Mouse (Mus musculus) CD4-positive, CD25-positive, alpha-beta regulatory T cell, adult 4 months (primary cell): ENCODE measurements around the gene Camta1. TPM values are rescaled to one million over a fixed set of nuclear protein-coding genes. Genes with fewer than 3 reads are reported as not detected.

ENCODE experiments used
- ATAC-seq: one replicate; pipeline ENCODE4 v1.8.0; 2017
- polyA plus RNA-seq, 2 experiments: library from polyadenylated mRNA; unstranded; fragments of 100-300 nt; shearing (Covaris generic); gene quantifications; one replicate each; pipeline ENCODE4 v1.2.1; 2017

The Camta1 gene
- polyA plus RNA-seq, 2 experiments from 2014 or later: 32.6 to 41.5 TPM

DNA sequence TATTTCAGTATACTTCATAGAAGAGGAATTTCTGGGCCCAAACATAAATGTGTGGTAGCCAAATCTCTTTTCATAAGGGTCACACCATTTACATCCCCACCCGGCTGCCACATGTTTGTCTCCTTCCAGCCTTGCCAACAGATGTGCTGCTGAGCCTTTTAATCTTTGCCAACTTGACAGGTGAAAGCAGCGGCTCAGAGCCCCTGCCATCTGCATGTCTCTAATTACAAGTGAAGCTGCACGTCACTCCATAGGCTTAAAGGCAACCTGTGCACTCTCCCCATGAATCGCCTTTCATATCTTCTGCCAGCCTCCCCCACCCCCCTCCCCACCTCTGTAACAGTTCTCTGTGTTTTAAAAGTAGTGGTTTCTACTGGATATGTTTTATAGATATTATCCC, 351.3 kb downstream of the Camta1 start:
- ATAC-seq: no peak

DNA sequence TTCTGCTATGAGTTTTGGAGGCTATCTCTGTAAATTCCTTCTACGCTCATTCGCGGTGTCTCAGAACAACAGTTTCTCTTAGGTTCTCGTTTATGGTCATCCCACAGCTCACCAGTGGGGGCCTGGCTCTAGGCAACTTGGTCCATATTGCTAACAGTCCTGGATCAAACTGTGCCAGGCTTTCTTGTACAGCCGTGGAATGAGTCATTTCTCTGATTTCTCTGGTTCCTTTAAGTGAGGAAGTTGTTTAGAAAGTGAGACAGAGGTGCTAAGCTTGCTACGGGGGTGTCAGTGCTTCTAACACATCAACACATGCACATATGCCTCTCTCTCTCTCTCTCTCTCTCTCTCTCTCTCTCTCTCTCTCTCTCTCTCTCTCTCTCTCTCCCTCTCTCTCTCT, 355.0 kb downstream of the Camta1 start:
- no peak for ATAC-seq

DNA sequence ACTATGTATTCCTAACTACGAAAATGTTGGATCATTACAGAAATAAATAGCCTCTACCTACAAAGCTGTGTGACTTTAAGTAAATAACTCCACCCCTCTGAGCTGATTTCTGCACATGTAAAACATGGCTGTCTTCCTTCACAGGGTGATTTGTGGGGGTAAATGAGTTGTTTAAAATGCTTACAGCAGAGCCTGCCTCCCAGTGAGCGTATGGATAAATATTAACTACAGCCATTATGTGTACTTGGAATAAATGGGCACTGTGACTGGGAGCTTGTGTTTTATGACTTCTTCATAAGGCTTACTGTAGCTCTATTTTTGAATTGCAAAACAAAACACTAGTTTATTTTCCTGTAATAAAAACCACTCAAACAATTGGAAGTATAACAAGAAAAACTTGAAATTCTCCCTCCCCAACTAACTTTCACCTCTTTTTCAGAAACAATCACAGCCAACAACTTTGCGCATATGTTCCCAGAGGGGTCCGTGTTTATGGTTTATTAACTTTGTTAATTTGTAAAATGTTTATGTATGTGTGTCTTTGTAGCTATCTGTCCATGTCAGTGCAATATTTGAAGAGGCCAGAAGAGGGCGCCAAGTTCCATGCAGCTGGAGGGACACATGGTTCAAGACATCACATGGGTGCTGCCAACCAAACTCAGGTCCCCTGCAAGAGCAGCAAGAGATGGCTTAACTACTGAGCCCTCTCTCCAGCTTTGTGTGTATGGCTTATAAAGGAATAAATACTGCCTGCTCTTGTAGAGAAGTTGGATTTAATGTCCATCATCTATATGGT, 363.0 kb downstream of the Camta1 start:
- ATAC-seq: no peak

DNA sequence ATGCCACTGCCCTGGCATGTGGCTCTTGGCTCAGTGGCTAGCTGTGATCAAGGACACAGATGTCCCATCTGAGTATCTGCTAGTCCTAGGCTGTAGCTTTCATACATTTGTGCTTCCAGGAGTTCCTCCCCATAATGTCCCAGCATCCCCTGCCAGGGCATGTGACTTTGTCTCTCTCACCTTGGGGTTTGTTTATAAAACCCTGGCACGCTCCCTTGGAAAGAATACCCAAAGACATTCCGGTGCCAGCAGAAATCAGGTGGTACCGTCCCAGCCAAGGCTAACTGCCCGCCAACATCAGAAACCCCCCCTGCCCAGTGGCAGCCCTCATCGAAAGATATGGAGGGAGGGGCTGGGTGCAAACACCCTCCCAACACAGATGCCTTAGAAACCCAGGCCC, 365.1 kb downstream of the Camta1 start:
- no peak for ATAC-seq

DNA sequence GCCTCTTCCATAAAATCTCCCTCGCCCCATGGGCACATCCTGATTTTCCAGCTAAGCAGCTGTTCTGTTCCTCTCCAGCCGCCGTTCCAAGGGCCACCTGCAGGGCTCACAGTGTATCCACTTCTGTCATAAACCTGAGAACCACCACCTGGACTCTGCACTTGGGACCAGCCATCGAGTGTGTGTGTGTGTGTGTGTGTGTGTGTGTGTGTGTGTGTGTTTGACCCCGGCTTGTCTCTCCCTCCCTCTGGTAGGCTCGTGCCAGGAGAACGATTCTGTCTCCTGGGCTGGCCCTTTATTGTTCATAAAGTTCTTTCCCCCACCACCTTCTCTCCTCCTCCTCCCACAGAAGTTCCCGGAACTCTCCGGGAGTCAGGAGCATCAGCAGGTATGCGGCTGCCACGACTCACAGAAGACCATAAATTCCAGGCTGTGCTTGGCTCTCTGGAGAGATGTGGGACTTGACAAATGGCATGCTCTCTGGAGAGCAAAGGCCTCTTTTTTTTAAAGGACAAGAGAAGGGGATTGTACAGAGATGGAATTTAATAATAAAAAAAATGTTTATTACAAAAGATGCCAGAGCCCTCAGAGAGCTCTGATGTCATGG, 366.3 kb downstream of the Camta1 start:
- no peak for ATAC-seq

DNA sequence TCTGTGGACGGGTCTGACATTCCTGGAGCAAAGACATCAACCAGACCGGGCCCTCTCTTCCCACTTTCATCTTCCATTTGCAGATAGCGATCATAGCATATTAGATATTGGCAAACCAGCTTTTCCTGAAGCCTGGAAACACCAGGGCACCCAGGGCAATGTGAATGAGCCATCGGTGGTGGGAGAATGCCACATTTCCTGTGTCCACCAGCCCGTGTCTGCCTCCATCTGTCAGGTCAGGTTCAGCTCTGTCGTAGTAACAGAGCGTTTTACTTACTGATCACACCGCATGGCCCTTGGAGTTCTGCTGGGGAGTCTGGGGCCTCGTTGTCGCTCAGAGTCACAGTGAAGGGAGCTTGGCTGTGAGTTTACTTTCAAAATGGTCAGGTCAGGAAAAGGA, 368.9 kb downstream of the Camta1 start:
- no peak for ATAC-seq

DNA sequence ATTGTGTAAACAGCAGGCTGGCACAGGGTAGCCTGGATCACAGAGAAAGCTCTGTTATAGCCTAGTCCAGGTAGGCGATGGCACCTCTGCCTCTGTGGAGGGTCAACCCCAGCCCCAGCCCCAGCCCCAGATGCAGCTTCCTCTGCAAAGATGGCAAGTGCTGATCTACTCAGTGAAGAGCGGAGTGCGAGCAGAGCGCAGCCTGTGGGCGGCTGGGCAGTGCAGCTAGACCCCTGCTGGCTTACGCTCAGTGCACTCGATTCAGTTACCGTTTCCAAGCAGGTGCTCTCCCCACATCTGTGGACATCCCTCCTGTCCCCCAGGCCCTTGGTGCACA, 377.7 kb downstream of the Camta1 start:
- ATAC-seq: no peak

DNA sequence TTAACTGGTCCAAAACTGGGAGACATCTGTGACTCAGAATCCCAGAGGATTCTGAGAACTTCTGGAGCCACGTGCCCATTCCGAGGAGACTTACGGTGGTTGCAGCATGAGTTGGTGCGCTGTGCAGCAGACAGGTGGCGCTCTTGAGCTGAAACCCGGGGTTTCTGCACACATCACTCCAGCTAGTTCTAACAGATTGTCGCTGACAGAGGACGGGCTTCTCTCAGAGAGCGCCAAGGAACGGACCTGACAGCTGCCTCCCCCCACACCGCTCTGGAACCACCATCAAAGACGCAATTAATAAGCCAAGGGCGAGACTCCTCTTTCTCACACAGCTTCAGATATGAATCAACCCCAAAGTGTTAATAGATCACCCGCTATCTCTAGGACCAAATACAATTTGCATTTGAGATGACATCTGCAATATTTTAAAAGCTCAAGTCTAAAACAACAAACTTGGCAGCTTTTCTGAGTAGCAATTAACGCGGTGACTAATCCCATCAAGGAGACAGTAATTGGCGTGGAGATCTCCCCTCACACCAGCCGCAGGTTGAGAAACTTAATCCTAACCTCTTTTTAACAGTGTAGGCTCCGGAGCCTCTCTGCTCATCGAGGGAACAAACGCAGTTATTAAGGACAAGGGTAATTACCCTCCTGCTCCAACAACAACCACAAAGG, 378.2 kb downstream of the Camta1 start:
- no peak for ATAC-seq

DNA sequence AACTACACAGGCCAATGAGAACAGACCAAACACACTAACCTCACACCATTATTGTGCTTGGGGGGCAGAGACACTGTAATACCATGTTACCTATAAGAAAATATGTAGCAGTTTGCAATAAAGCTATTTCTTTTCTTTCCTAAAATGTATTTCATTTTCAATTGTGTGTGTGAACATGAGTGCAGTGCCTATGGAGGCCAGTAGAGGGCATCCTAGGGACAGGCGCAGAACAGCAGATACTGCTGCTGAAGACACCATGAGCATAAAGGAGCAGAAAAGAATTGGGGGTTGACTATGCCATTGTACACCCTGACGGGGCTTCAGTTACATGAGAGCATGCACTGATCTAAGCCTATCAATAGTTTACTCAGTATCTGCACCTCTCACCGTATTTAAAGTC, 380.7 kb downstream of the Camta1 start:
- ATAC-seq: no peak

DNA sequence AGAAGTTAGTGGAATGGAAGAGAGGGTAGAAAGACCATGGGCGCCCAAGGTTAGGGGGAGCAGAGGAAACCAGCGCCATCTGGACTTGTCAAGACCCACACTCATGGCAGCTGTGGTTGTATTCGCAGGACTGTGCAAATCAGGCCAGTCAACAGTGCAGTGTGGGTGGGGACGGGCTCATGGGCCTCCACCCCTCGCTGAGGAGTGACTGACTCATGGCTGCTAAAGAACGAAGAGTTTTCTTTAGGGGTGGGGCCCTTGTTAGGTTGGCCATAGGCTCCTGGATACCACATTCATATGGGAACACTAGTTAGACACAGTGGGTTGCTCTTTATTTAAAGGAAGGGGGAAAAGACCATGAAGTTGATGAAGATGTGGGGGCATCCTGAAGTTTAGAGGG, 383.7 kb downstream of the Camta1 start:
- no peak for ATAC-seq

DNA sequence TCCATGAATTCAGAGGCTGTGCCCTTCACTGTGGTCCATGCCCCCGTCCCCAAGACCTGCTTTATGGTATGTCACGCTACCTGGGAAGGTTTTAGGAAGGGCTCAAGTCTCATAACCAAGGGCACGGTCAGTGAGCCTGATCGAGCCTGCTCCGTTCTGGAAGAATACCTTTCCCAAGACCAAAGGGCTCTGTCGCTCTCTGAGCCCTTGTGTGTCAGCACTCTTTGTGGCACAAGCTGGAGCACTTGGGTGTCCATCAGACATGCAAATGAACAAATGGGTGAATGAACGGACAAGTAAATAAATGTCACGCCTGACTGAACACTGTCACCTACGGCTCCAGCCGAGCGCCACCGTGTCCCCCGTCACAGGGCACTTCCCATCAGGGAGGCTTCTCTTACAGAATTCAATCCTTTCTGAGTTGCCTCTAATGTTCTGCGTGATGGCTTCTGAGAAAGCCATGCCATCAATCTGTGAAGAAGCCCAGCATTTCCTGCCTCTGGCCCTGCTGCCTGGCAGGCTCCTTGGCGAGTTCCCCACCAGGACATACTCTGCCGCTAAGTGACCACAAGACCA, 386.7 kb downstream of the Camta1 start:
- no peak for ATAC-seq

DNA sequence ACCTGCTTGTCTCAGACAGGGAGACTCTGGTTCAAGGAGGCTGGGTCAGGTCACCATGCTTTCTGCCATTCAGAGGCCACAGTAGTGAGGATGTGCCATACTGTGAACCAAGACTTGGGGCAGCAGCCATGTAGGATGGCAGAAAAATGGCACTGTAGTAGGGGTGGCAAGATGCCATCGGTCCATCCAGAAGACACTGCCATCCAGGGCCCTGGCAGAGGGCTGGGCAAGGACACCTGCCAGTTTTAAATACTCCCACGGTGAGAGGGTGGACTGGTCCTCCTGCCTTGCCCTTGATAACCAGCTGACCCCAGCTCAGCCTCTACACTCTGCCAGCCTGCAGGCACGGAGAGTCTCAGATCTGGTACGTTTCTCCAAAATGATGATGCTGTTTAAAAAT, 389.8 kb downstream of the Camta1 start:
- no peak for ATAC-seq

DNA sequence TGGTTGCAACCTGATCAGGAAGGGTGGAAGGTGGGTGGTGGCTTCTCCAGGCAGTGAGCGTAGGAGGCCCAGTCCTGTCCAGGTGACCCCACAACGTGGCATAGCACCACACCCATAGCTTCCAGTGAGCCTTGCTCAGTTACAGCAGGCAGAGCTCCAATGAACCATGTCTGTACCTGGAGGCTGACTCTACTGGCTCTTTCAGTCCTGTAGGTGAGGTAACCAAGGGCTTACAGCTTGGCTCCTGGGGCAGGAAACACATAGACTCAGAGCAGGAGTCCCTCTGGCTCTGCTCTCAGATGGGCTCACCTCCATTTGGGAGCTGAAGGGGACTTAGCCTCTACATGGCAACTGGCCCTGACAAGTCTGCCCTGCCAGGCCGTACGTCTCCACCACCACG, 393.3 kb downstream of the Camta1 start:
- ATAC-seq: no peak

DNA sequence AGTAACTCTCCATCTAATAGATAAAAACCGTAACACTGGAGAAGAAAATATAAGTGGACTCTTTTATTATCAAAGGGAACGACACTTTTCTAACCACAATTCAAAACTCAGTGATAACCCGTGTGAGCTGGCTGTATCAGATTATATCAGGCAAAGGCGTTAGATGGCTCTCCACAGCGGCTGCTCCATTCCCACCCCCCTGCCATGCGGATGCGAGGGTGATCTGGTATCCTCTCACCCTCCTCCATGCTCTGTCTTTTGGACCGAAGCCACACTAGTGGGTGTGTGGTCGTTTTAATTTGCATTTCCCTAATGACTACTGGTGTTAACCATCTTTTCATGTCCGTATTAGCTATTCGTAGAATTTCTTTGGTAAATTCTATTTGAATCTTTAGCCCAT, 403.0 kb downstream of the Camta1 start:
- no peak for ATAC-seq

DNA sequence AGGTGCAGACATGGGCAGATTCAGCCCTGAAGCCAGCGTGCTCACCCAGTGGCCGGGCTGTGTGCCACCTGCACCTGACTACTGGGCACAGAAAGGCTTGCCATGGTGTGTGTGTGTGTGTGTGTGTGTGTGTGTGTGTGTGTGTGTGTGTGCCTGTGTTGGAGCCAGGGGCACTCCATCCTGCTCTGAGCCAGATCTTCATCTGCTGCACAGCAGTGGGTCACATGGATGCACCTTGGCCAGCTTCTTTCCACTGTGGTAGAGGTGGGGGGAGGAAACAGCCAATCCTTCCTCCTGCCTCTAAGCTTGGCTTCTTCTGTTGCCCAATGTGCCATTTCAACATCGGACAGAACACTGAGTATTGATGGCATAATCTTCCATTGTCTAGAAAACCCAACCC, 407.1 kb downstream of the Camta1 start:
- ATAC-seq: no peak

DNA sequence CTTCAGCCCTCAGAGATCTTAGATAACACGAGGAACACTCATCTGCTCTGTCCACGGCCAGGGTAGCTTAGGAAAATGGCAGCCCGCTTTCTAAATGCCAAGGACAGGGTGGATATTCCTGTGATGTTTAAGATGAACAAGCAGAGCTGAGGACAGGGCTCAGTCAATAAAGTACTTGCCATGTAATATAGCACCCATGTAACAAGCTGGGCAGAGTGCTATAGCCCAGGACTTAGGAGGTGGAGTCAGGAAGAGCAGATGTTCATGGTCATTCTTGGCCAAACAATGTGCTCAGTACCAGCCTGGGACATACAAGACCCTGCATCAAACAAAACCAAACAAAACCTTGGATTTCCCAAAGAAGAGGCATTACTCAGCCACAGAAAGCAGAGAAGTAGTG, 407.6 kb downstream of the Camta1 start:
- no peak for ATAC-seq

DNA sequence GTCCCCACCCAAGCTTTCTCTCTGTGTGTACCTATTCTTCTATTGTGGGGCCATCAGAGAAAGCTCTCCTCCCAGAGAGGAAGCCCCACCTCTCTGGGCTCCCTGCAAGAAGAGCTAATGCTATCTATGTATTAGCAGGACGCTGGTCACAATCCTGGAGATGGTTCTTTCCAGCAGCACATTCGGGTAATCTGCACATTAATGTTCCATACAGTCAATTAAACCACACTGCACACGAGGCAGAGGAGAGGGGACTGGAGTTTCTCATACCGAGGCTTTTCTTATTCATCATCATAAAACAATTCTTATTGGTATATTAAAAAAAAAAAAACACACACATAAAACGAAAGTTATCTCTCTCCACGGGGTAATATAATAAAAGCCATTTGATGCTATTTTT, 409.8 kb downstream of the Camta1 start:
- no peak for ATAC-seq

DNA sequence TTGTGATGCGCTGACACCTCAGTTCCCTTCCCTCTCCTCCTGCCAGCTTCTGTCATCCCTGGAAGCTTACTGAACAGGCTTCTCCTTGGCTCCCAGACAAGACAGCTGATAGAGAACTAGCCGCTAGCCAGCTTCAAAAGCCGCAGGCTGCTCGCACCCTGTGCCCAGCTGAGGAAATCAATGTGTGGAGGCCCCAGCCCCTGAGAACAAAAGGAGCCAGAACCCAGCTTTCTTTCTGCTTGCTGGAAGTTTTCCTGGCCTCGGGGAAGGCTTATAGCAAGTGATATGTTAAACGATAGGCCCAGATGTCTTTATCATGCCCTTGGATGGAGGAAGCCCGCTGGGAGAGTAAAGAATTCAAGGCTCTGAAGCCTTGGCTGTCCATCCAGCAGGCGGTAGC, 411.7 kb downstream of the Camta1 start:
- ATAC-seq: no peak

DNA sequence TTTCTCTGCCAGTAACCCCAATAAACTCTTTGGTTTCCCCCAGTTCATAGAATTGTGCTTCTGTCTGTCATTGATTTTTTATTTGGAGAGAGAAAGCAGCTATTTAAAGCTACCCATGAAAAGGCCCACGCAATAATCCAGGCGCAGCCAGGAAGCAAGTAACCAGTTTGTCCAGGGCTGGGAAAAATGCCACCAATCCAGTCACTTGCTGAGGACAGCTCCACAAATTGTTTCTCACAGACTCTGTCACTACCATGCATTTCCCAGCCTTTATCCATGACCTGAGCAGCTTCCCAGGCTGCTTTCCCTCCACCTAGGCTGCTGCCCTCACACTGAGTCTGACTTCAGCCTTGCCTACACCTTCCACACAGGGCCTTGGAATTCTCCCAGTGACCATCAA, 413.3 kb downstream of the Camta1 start:
- ATAC-seq: no peak

DNA sequence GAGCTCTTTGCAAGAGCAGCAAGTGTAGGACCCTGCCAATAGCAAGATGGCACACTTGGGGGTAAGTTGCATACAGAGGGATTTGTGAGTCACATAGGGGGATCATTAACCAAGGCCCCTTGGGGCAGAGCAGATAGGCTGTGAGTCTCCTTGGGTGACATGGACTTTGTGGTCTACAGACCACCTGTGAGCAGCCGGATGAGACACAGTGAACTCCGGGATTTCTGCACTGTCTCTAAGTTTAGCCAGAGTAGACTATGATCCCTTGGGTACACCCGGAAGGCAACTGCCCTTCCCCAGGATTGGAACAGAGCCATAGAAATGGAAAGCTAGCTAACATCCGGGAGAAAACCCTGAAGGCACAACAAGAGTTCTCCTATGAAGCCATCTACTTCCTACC, 417.0 kb downstream of the Camta1 start:
- no peak for ATAC-seq

DNA sequence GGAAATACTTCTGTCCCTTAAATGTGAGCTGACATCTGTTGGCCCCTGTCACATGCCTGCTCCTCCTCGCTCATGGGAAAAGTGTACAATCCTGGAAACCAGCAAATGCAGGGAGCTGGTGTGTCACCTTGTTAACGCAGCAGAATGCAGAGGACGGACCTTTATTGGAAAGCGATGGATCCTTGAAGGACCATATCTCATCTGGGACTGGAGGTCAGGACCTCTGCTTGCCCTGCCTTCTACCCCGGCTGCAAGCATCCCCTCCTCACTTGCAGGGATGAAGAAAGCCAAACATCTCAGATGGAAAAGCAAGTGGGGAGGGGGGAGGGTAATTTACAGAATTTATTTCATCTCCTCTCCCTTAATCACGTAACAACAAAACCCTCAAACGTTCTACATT, 423.1 kb downstream of the Camta1 start:
- no peak for ATAC-seq

DNA sequence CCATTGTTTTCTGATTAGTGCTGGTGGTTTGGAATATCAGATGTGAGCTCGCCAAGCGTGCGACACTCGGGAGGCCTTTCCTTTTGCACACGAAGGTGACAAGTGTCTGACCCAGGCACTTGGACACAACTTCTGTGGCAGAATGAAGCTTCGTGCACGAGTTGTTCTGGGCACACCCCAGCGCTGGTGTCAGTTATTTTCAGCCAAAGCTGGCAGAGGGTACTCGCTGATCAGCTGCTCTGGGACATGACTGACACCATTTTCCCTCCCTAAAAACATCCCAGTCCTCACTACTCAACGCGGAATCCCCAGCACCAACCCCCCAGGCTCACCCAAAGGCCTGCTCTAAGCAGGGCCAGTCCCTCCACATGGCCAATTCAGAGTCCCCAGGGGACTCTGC, 423.8 kb downstream of the Camta1 start:
- no peak for ATAC-seq

DNA sequence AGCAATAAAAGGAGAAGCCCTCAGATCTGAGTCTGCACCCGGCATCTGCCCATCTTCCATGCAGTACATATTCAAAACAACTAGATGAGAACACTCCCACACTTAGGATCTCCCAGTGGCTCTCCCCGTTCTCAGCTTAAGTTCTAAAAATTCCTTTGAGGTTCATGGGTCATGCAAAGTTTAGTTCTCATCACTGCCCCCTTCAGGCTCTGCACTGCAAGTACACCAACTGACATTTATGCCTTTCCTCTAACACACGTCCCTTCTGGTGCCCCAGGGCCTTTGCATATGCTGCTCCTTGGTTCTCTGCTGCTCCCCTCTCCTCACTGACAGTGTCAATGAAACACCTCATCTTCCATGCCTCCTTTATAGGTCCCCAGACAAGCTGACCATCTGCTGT, 436.5 kb downstream of the Camta1 start:
- ATAC-seq: no peak

DNA sequence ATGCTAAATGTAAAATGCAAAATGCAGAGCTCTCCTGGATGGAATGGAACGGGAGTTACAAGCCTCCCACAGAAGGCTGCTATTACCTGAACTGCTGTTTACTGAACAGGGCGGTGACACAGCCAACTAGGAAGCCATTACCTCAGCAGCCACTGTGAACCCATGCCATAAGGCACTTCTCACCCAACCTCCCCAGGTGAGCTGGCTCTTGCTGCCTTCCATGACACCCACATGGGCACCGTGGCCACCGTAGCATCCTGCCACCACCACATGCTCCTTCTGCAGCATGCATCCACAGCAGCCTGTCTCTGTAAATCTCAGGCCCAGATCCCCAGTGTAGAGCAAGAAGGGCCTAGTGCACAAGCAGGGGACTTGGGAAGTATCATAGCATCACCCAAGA, 438.8 kb downstream of the Camta1 start:
- ATAC-seq: no peak
